Mouse (Mus musculus) G1E (cell line): ENCODE data around the gene Fndc3b. TPM values are rescaled to one million over a fixed set of nuclear protein-coding genes. Genes with fewer than 3 reads are reported as not detected.

Experiments used
- ATAC-seq: 2 replicates; pipeline ENCODE4 v1.8.0; 2016; ENCODE audit warnings: mild to moderate bottlenecking; ENCODE audit not compliant: insufficient number of reproducible peaks, poor library complexity, low FRiP score, severe bottlenecking; ENCODE audit errors: extremely low read depth
- DNase-seq: peaks from one replicate; pipeline ENCODE4 v3.0.0; 2012; ENCODE audit warnings: low spot score
- H3K27me3 ChIP-seq: 2 replicates; pipeline ENCODE4 v1.6.1; 2012; ENCODE audit warnings: mild to moderate bottlenecking, low read length, inconsistent platforms; ENCODE audit not compliant: insufficient read depth
- H3K36me3 ChIP-seq: replicated peaks from 2 replicates; pipeline ENCODE3; 2012; ENCODE audit warnings: mild to moderate bottlenecking, inconsistent platforms
- H3K4me1 ChIP-seq: 2 replicates; pipeline ENCODE4 v1.6.1; 2012; ENCODE audit warnings: low read depth, low read length, inconsistent platforms, mixed read lengths; ENCODE audit not compliant: insufficient read depth
- H3K4me3 ChIP-seq: 2 replicates; pipeline ENCODE4 v1.5.1; 2012; ENCODE audit warnings: low read depth, mild to moderate bottlenecking, inconsistent platforms, low read length, moderate library complexity, mixed read lengths
- H3K9me3 ChIP-seq: replicated peaks from 2 replicates; pipeline ENCODE4 v1.6.1; 2012; ENCODE audit warnings: inconsistent platforms
- CTCF ChIP-seq: IDR thresholded peaks from 2 replicates; pipeline ENCODE4 v1.5.1; 2012; ENCODE audit warnings: low read depth, low read length, inconsistent platforms, mixed read lengths
- GATA1 ChIP-seq: IDR thresholded peaks from 2 replicates; pipeline ENCODE4 v1.6.1; 2012; ENCODE audit warnings: borderline replicate concordance, low read length, inconsistent platforms, mixed read lengths
- GATA2 ChIP-seq: IDR thresholded peaks from 2 replicates; pipeline ENCODE4 v1.6.1; 2012; ENCODE audit warnings: low read depth, low read length, inconsistent platforms, borderline replicate concordance
- POLR2AphosphoS5 ChIP-seq: IDR thresholded peaks from 2 replicates; pipeline ENCODE4 v1.6.1; 2012; ENCODE audit warnings: low read depth, low read length, inconsistent platforms; ENCODE audit not compliant: insufficient replicate concordance
- TAL1 ChIP-seq: conservative IDR thresholded peaks from 2 replicates; pipeline ENCODE4 v1.6.1; 2012; ENCODE audit warnings: low read depth, low read length, inconsistent platforms, mixed read lengths
- polyA plus RNA-seq: library from polyadenylated mRNA; stranded (reverse); fragments of >175 nt; gene quantifications from 2 replicates; pipeline ENCODE4 v1.2.3, GENCODE M21; 2012
- total RNA-seq, 2 experiments: library from RNA; stranded (forward) in 1 of 2; stranded (reverse) in 1 of 2; fragments of 200-1000 nt in 1 of 2; fragments of >200 nt in 1 of 2; fragmentation: Nextera tagmentation in 1 of 2; gene quantifications; 2 replicates each; pipeline ENCODE4 v1.2.3; 2014 to 2017

Fndc3b gene
- total and polyA plus RNA-seq, 3 experiments, result 0.16 TPM; not detected in 2

DNA sequence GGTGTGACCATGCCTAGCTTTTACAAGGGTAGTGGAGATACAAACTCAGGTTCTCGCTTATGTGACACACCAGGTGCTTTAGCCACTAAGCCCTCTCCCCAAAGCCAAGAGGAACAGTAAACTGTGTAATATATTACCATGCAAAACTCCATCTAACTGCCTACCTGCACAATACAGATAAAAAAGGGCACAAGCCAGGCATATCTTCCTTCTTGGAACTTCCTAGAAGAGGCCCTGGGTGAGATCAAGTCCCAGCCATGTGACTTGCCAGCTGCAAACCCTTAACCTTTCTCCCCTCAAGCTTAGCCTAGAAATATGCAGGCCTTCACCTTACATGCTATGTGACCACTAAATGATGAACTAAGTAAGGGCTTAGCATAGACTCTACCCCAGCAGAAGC, 78.2 kb downstream of the Fndc3b start:
- Histone ChIP-seq H3K9me3 (no peaks in the 10 kb centered on the region), H3K4me3 (no peak overlapping the region), H3K36me3 (no peaks in the 10 kb centered on the region), H3K4me1 (no peaks in the 10 kb centered on the region), H3K27me3 (no peaks in the 10 kb centered on the region)
- DNase-seq, result no peak
- TF ChIP-seq TAL1, result no peak
- TF ChIP-seq GATA1, result no peak
- no peak for TF ChIP-seq GATA2
- no peak for TF ChIP-seq CTCF
- no peak for TF ChIP-seq POLR2AphosphoS5
- no peak for ATAC-seq

DNA sequence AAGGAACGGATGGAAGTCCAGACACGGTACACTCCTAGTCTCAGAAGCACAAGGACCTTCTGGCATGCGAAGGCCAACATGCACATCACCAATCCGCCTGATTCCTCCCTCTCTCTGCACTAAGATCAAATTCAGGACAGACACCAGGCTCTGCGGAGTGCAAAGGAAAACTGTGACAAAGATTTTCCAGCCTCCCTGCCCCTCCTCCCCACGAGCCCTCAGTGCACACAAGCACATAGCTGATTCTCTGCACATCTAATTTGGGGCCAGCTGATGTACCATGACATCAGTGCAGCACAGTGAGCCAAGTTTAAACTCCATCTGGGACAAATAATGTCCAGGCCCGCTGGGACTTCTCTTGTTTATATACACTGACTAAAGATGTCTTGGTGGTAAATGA, 80.0 kb downstream of the Fndc3b start:
- H3K27me3 ChIP-seq, result no peaks in the 10 kb centered on the region
- H3K9me3 ChIP-seq, result no peaks in the 10 kb centered on the region
- ATAC-seq (no peak), DNase-seq (no peak)
- no peak overlapping the region for H3K4me3 ChIP-seq
- no peaks in the 10 kb centered on the region for H3K36me3 ChIP-seq
- H3K4me1 ChIP-seq, result no peaks in the 10 kb centered on the region
- no peak for TF ChIP-seq CTCF
- no peak for TF ChIP-seq GATA1
- no peak for TF ChIP-seq TAL1
- TF ChIP-seq POLR2AphosphoS5, result no peak
- TF ChIP-seq GATA2, result no peak

DNA sequence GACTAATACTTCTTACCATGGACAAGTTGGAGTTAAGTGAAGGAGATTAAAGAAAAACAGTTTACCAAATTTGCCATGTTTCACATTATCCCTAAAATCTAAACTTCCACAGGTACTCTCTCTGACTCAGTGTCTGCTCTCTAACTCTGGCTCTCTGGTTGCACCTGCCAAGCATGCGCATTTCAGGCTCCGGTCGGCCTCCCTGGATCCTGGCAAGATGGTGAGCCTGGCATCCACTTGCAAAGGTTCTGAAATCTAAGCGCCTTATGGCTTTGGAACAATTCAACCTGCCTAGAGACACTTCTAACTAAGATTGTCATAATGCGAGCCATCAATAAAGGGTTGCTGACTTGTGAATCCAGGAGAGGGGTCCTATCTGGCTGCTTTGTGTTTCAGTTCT, 81.4 kb downstream of the Fndc3b start:
- TF ChIP-seq TAL1 (no peak), POLR2AphosphoS5 (no peak), GATA1 (no peak), GATA2 (no peak), CTCF (no peak)
- H3K4me1 ChIP-seq, result no peaks in the 10 kb centered on the region
- DNase-seq, result no peak

DNA sequence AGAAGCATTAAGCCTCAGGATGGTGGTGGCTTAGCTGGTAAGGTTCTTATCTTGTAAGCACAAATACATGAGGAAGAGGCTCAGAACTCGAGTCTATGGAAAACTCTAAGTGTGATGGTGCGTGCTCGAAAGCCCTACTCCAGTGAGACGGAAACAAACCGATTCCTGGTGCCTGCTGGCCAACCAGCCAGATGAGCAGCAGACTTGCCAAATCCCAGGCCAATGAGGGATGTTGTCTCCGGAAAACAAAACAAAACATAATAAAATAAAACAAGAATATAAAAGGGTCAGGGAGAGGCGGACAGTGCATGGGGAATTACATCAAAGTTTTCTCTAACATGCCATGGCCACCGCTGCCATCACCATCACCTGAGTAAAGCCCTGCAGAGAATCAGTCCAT, 84.8 kb downstream of the Fndc3b start:
- Histone ChIP-seq H3K36me3 (no peaks in the 10 kb centered on the region), H3K27me3 (no peaks in the 10 kb centered on the region; the same call in 1 of the 2 replicates), H3K9me3 (no peaks in the 10 kb centered on the region), H3K4me3 (no peak overlapping the region), H3K4me1 (no peaks in the 10 kb centered on the region)
- DNase-seq (no peak), ATAC-seq (no peak)
- TF ChIP-seq GATA2 (no peak), TAL1 (no peak), POLR2AphosphoS5 (no peak), CTCF (no peak), GATA1 (no peak)

More for the DNA sequence above, 81.4 kb downstream of the Fndc3b start:
- no peak for ATAC-seq
- H3K9me3 ChIP-seq, result no peaks in the 10 kb centered on the region
- H3K36me3 ChIP-seq, result no peaks in the 10 kb centered on the region
- no peak overlapping the region for H3K4me3 ChIP-seq
- no peaks in the 10 kb centered on the region; the same call in 1 of the 2 replicates for H3K27me3 ChIP-seq

DNA sequence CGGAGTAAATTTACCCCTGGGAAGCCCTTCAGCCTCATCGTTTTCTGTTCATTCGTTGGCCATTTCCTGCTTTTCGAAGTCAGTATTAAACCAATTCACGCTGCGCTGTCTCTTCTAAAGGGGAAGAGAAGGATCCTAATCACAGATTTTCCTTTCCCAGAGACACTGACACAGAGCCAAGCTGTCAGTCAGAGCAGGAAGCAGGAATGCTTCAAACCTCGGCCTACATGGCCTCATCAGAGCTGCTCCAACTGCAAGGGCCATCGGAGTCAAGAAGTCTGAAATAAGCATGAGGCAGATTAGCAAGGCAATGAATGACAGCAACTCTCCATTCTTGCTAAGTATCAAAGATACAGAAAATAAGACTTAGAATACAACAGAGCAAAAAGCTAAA, 85.5 kb downstream of the Fndc3b start:
- DNase-seq (no peak), ATAC-seq (no peak)
- Histone ChIP-seq H3K27me3 (no peaks in the 10 kb centered on the region; the same call in 1 of the 2 replicates), H3K36me3 (no peaks in the 10 kb centered on the region), H3K9me3 (no peaks in the 10 kb centered on the region), H3K4me3 (no peak overlapping the region), H3K4me1 (no peaks in the 10 kb centered on the region)
- TF ChIP-seq CTCF (no peak), GATA2 (no peak), TAL1 (no peak), POLR2AphosphoS5 (no peak), GATA1 (no peak)

DNA sequence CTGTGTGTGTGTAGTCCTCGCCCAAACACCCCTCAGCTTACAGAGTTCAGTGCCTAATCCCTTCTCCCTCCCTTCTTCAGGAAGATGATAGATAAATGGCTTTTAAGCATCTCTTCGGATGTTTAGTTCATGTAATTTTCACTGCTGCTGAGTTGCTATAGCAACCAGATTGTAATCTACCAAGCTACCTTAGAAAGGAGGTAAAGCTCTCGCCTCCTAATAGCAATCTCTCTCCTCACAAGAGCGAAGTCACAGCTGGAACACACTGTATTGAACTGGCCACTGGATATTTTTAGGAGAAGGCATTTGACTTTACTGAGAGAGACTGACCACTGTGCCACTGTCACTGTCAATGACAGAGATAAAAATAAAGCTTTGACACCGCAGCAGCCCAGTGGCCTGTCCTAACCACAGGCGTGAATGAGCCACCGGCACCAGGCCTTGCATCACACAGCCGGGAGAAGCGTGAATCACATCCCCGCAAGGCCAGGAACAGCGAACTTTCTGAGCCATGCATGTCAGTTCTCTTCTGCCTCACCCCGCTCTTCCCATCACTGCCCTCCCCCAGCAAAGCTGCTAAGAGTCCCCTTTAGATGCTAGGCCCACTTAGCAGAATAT, 86.0 kb downstream of the Fndc3b start:
- H3K4me1 ChIP-seq, result no peaks in the 10 kb centered on the region
- H3K4me3 ChIP-seq, result no peak overlapping the region
- no peak for TF ChIP-seq POLR2AphosphoS5
- TF ChIP-seq GATA2, result no peak
- TF ChIP-seq GATA1, result no peak
- TF ChIP-seq TAL1, result no peak
- TF ChIP-seq CTCF, result no peak
- H3K36me3 ChIP-seq, result no peaks in the 10 kb centered on the region
- no peaks in the 10 kb centered on the region for H3K9me3 ChIP-seq
- ATAC-seq (no peak), DNase-seq (no peak)
- no peaks in the 10 kb centered on the region; the same call in 1 of the 2 replicates for H3K27me3 ChIP-seq

DNA sequence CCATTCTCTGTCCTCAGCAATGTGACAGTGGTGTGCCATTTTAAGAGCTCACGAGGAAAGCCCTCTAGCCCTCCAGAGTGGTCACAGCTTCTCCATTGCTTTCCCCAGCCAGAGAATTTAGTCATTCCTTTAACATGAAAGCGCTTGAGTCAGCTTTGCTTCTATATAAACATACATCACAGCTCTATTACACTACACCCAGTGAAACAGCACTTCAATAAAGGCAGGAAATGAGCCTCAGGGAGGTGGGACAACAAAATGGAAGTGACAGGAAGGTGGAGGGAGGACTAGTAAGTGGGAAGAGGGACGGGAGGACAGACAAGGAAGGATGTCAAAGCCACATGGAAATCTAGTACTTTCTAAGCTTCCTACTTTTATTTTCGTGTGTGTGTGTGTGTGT, 88.7 kb downstream of the Fndc3b start:
- ATAC-seq, result no peak
- no peak for TF ChIP-seq TAL1
- TF ChIP-seq CTCF, result no peak
- no peak for TF ChIP-seq POLR2AphosphoS5
- no peak for TF ChIP-seq GATA1
- DNase-seq, result no peak
- no peaks in the 10 kb centered on the region; the same call in 1 of the 2 replicates for H3K27me3 ChIP-seq
- no peak overlapping the region for H3K4me3 ChIP-seq
- H3K4me1 ChIP-seq, result no peaks in the 10 kb centered on the region
- H3K36me3 ChIP-seq, result no peaks in the 10 kb centered on the region
- no peaks in the 10 kb centered on the region for H3K9me3 ChIP-seq
